Mouse (Mus musculus) heart, postnatal 0 days (tissue): Measurements from ENCODE around the gene Edar. TPM values are rescaled to one million over a fixed set of nuclear protein-coding genes. Genes with fewer than 3 reads are reported as not detected.

ENCODE experiments used
- ATAC-seq: fragments of 200-750 bp; cut with Nextera tagmentation; 2 replicates; pipeline ENCODE4 v1.8.0; 2017; ENCODE audit warnings: low read depth, moderate number of reproducible peaks, moderate library complexity; ENCODE audit not compliant: insufficient read depth
- DNase-seq: peaks from one replicate; pipeline ENCODE4 v3.0.0-alpha.2; 2016; ENCODE audit warnings: low spot score
- H3K27ac ChIP-seq: fragments of 300-500 bp; sonication (generic); 2 replicates; pipeline ENCODE4 v1.5.1; 2014; ENCODE audit warnings: low read depth, mild to moderate bottlenecking
- H3K27me3 ChIP-seq: fragments of 300-500 bp; sonication (generic); 2 replicates; pipeline ENCODE4 v1.6.1; 2014; ENCODE audit warnings: low read length, mixed read lengths; ENCODE audit not compliant: control insufficient read depth, insufficient read depth
- H3K36me3 ChIP-seq: fragments of 300-500 bp; sonication (generic); replicated peaks from 2 replicates; pipeline ENCODE4 v1.6.1; 2014; ENCODE audit warnings: low read length, mixed read lengths; ENCODE audit not compliant: control insufficient read depth, insufficient read depth
- H3K4me1 ChIP-seq: fragments of 300-500 bp; sonication (generic); 2 replicates; pipeline ENCODE4 v1.6.1; 2014; ENCODE audit warnings: antibody characterized with exemption; ENCODE audit not compliant: control insufficient read depth, insufficient read depth
- H3K4me2 ChIP-seq: fragments of 300-500 bp; sonication (generic); 2 replicates; pipeline ENCODE4 v1.6.1; 2014; ENCODE audit warnings: low read depth, mild to moderate bottlenecking, low read length, moderate library complexity
- H3K4me3 ChIP-seq: fragments of 300-500 bp; sonication (generic); 2 replicates; pipeline ENCODE4 v1.5.1; 2014; ENCODE audit warnings: low read depth, low read length
- H3K9ac ChIP-seq: fragments of 300-500 bp; sonication (generic); replicated peaks from 2 replicates; pipeline ENCODE4 v1.6.1; 2014; ENCODE audit warnings: low read depth, low read length, mixed read lengths
- H3K9me3 ChIP-seq: fragments of 300-500 bp; sonication (generic); replicated peaks from 2 replicates; pipeline ENCODE4 v1.6.1; 2016; ENCODE audit warnings: low read length; ENCODE audit not compliant: control insufficient read depth
- CTCF ChIP-seq: IDR thresholded peaks from 2 replicates; pipeline ENCODE4 v1.5.1; 2016; ENCODE audit warnings: antibody characterized with exemption, control low read depth, low read depth
- EP300 ChIP-seq: IDR thresholded peaks from 2 replicates; pipeline ENCODE4 v1.6.1; 2016; ENCODE audit warnings: antibody characterized with exemption, low read depth
- WGBS: fragments of 180-500 bp; shearing (Covaris S2); extraction: QIAGEN DNeasy Blood & Tissue Kit; methylation state at CpG from one replicate; pipeline ENCODE4 v1.1.7; 2014; 5-methylcytosine and 5-hydroxymethylcytosine counted together
- polyA plus RNA-seq: library from polyadenylated mRNA; unstranded; fragments of >200 nt; fragmentation: Nextera tagmentation; extraction: Ambion mirVana; gene quantifications from 2 replicates; pipeline ENCODE4 v1.2.1, GENCODE M21; 2015
- total RNA-seq: library from RNA; depleted of rRNA; stranded (reverse); fragments of >200 nt; gene quantifications from 2 replicates; pipeline ENCODE4 v1.2.3, GENCODE M21; 2014; ENCODE audit warnings: low replicate concordance

Edar gene
- total and polyA plus RNA-seq, 2 experiments from 2014 or later = not detected

DNA sequence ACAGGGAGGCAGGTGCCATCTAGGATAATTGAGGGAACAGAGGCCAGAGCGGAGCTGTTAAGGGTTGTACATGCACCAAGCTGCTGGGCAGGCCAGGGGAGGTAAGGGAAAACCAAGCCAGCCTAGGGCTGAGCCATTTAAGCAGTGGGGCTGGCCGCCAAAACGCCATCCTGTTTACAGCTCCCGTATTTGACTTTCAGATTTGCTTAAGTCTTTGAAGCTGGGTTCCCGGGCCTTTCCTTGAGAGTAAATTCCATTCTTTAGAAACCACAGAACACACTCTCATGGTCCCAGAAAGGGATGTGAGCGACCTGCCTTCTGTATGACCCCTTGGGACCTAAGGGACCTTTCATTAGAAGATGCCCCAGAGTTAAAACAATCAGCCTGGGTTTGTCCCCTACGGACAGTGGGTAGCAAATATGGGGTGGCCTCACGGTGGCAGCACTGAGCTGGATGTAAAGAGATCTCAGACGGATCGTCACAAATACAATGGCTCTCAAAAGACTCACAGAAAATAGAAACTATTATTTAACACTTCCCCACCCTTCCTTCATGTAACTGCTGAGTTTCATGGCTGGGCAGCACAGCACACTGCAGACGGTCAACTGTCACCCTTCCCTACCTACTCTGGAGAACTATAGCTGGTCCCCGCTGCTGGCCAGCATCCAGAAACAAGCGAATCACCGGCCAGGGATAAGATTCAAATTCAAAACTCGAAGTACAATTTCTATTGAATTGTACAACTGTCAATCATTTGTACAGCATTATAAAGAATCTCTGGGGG lies 2.0 kb downstream of the Edar start:
- no peaks in the 10 kb centered on the region for H3K9me3 ChIP-seq
- no peaks in the 10 kb centered on the region for H3K36me3 ChIP-seq
- H3K4me2 ChIP-seq = no peak overlapping the region
- H3K4me1 ChIP-seq = no peaks in the 10 kb centered on the region
- TF ChIP-seq CTCF = peak; percentile 58
- TF ChIP-seq EP300 = no peak
- 36% methylated on average over 15 of the region's 15 CpGs for WGBS
- no peak overlapping the region for H3K27ac ChIP-seq
- peak; percentile 44; the same call in 1 of the 2 replicates for ATAC-seq
- H3K9ac ChIP-seq = no peak overlapping the region
- DNase-seq = peak; percentile 54
- H3K27me3 ChIP-seq = peaks cover 15% of the 10 kb centered on the region; the same call in 1 of the 2 replicates
- H3K4me3 ChIP-seq = no peak overlapping the region

DNA sequence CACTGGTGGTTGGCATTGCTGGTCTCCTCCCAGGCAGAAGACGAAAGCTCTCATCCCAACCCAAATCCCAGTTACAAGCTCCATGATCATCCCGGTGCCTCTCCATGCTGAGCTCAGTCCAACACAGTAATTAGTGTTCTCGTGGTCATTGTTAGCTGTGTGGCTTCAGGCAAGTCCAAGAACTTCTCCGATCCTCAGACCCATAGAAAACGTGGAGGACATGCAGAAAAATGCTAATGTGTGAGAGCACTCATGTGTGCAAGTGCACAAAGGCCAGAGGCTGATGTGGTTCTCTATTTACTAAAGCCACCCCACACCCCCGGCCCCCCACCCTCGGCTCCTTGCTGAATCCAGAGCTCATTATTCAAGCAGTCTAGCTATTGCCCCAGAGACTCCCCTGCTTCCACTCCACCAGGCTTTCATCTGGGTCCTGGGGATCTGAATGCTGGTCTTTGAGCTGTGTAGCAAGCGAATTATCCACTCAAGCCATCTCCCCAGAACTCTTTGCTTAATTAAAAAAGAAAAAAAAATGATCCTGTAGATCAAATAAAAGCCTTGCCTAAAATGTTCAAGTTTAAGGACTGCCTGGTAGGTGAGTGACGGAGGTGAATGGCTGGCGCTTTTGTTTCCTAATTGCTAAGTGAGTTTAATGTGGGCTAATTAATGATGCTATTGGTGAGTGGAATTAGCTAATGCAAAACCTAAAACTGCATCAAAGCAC lies 2.7 kb downstream of the Edar start:
- Histone ChIP-seq H3K9me3 (no peaks in the 10 kb centered on the region), H3K9ac (no peak overlapping the region), H3K27me3 (peaks cover 15% of the 10 kb centered on the region; the same call in 1 of the 2 replicates), H3K36me3 (no peaks in the 10 kb centered on the region), H3K27ac (no peak overlapping the region), H3K4me2 (no peak overlapping the region), H3K4me3 (no peak overlapping the region), H3K4me1 (no peaks in the 10 kb centered on the region)
- no peak for DNase-seq
- ATAC-seq = no peak
- TF ChIP-seq CTCF = no peak
- TF ChIP-seq EP300 = no peak
- WGBS = 70% methylated on average over 10 of the region's 10 CpGs

DNA sequence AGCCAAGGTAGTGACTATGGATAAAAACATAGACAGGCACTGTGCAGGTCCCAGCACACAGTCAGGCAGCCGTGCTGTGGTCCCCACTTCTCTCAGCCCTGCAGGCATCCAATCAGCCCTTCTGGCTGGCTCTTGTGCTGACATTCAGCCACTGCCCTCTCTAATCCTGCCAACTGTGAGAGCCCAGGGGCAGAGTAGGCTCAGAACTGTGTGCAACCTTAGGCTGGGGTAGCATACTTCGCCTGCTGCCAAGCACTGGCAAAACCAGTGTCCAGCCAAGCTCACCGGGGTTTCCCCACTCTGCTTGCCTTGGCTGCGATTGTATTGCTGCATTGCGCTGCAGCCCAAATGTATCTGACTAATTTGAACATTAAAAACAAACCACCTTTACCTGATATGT lies 11.6 kb downstream of the Edar start:
- Histone ChIP-seq H3K9me3 (no peaks in the 10 kb centered on the region), H3K4me1 (no peaks in the 10 kb centered on the region), H3K9ac (no peak overlapping the region), H3K4me3 (no peak overlapping the region), H3K36me3 (no peaks in the 10 kb centered on the region), H3K27ac (no peak overlapping the region), H3K4me2 (no peak overlapping the region), H3K27me3 (no peaks in the 10 kb centered on the region)
- DNase-seq (no peak), ATAC-seq (no peak)
- WGBS = 88% methylated on average over 5 of the region's 5 CpGs
- TF ChIP-seq CTCF (no peak), EP300 (no peak)

DNA sequence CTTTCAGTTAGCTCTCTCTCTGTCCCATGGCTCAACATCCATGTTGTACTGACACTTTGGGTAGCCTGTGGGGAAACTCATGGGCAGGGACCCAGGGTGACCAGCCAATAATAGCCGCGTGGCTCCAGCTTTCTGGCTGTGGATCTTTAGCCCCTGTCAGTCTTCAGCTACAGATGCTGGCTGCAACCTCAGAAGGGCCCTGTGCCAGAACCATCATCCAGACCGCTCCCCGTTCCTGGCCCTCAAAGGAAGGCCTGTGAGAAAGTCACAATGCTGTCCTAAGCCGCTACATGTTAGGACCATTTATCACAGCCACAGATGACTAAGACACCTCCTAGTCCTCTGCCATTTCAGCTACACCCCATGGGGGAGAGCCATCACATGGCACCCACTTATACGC lies 12.0 kb downstream of the Edar start:
- Histone ChIP-seq H3K27me3 (no peaks in the 10 kb centered on the region), H3K4me3 (no peak overlapping the region), H3K36me3 (no peaks in the 10 kb centered on the region), H3K9ac (no peak overlapping the region), H3K4me2 (no peak overlapping the region), H3K9me3 (no peaks in the 10 kb centered on the region), H3K27ac (no peak overlapping the region), H3K4me1 (no peaks in the 10 kb centered on the region)
- TF ChIP-seq CTCF (no peak), EP300 (no peak)
- no peak for ATAC-seq
- no peak for DNase-seq
- WGBS = 62% methylated on average over 6 of the region's 6 CpGs

DNA sequence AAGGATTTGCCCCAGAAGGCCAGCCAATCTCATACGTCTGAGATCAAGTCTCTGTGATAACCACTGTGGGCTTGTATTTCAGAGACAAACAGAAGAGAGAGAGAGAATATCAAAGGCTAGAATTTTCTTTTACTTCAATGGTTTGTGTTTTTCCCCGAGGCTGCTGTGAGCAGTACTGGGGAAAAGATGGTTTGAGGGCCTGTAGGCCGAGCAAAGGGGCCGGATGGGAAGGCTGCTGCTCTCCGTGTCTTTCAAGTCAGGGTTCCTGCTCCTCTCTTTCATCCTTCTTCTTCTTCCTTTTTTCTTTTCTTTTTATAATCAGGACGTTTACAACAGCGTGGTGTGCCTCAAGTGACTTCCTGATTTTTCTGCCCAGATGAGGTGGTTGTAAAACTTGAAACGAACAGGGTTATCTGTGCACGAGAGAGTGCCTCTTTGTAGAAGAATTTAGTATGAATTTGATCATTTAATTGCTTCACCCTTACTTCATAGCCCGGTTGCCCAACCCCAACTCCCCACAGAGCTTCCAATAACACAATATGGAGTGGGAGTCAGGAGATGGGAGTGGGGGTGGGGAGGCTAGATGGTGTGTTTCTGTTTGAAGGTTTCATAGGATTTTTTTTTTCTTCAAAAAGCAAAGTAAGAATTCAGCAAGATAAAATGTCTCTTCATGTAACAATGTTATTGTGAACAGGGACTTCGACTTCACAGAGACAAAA lies 16.0 kb downstream of the Edar start:
- DNase-seq = no peak
- Histone ChIP-seq H3K4me2 (no peak overlapping the region), H3K27me3 (no peaks in the 10 kb centered on the region), H3K4me1 (no peaks in the 10 kb centered on the region), H3K36me3 (no peaks in the 10 kb centered on the region), H3K27ac (no peak overlapping the region), H3K9ac (no peak overlapping the region), H3K4me3 (no peak overlapping the region), H3K9me3 (no peaks in the 10 kb centered on the region)
- WGBS = 60% methylated on average over 11 of the region's 11 CpGs
- TF ChIP-seq CTCF (no peak), EP300 (no peak)
- no peak for ATAC-seq
